Mouse (Mus musculus) left cerebral cortex, adult 11 months (tissue): Measurements from ENCODE around the gene E130309D02Rik.

ENCODE experiments used
- DNase-seq: peaks from one replicate; pipeline ENCODE4 v3.0.0; 2022; ENCODE audit warnings: low spot score

Gene E130309D02Rik

DNA sequence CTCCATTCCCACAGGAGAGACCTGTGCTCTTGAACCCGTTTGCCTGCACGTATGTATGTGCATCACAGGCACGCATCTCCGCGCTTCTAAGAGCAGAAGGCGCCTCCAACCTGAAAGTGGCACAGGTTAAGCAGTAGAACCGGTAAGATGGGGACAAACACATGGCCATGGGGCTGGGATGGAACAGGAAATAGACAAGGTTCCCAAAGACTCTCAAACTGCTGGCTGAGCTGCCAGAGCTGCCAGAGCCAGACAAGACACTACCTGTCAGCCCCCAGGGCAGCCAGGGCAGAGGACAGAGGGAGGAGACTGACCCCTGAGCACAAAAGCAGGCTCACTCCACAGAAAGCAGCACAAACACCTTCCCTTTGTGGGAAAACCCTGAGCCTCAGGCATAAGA, 5.2 kb downstream of the E130309D02Rik start:
- no peak for DNase-seq

GRCm38 (mm10) chr5:143308825-143309224, 6.3 kb downstream of the E130309D02Rik start:
- no peak for DNase-seq

- no peak for DNase-seq
Measured at GRCm38 (mm10) chr5:143304251-143304650, 10.9 kb downstream of the E130309D02Rik start.

- DNase-seq: no peak
Measured at GRCm38 (mm10) chr5:143301296-143301695, 13.9 kb downstream of the E130309D02Rik start.

GRCm38 (mm10) chr5:143299686-143300085, 15.5 kb downstream of the E130309D02Rik start:
- no peak for DNase-seq

GRCm38 (mm10) chr5:143298391-143298790, 16.8 kb downstream of the E130309D02Rik start:
- DNase-seq: no peak

- DNase-seq: no peak
Measured at GRCm38 (mm10) chr5:143297986-143298385, 17.2 kb downstream of the E130309D02Rik start.

- no peak for DNase-seq
Measured at GRCm38 (mm10) chr5:143295330-143295729, 19.8 kb downstream of the E130309D02Rik start.

- DNase-seq: no peak
Measured at GRCm38 (mm10) chr5:143294862-143295261, 20.3 kb downstream of the E130309D02Rik start.

DNA sequence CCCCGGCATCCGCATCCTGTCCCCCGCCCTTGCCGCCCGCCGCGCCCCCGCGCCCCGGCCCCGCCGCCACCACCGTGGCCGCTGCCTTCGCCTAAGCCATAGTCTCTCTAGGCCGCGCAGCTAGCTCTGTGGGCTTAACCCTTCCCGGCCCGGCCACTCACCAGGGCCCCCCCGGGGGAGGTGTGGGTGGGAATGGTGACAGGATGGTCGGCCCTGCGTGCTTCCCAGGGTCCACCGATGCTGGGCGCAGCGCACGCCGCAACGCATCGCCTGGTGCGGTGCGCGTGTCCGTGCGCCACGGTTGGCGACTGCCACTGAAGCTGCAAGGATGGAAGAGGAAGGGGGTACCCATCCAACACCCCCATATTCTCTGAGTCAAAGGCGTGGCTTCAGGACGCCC, 21.8 kb downstream of the E130309D02Rik start, which contains the start of gene Zfp853:
Gene Zfp853 (minus strand): TSS at position 220 of the 400 bp plus-strand sequence.
- no peak for DNase-seq

GRCm38 (mm10) chr5:143292879-143293278, 22.3 kb downstream of the E130309D02Rik start:
- DNase-seq: no peak

GRCm38 (mm10) chr5:143289299-143289698, 25.9 kb downstream of the E130309D02Rik start:
- DNase-seq: no peak

DNA sequence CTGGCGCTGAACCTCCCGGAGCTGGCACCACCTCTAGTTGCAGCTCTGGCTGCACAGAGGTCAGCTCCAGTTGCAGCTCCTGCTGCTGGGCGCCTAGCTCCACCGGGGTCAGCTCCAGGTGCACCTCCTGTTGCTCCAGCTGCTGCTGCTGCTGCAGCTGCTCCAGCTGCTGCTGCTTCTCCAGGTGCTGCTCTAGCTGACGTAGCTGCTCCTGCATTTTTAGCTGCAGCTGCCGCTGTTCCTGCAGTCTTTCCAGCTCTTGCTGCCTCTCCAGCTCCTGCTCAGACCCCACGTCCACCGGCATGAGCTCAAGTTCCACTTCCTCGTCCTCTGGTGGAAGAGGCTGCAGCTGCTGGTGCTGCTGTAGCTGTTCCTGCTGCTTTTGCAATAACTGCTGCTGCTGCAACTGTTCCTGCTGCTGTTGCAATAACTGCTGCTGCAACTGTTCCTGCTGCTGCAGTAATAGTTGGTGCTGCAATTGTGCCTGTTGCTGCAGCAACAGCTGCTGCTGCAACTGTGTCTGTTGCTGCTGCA, 26.7 kb downstream of the E130309D02Rik start:
- DNase-seq: no peak

- no peak for DNase-seq
Measured at GRCm38 (mm10) chr5:143287774-143288328, 27.3 kb downstream of the E130309D02Rik start.

DNA sequence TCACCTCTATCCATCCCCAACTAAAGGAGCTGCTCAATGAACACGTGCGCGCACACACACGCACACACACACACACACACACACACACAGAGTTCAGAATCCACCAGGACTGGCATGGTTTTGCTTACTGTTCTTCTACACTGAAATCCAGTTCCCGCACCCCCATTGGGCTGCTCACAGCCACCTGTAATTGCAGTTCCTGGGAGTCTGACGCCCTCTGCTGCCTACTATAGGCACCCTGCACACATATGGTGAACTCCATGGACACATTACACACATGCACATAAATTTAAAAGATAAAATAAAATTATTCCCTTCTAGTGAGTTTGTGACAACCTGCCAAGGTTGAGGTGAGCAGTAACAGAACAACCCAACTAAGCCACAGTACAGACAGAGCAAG, 30.4 kb downstream of the E130309D02Rik start:
- no peak for DNase-seq

DNA sequence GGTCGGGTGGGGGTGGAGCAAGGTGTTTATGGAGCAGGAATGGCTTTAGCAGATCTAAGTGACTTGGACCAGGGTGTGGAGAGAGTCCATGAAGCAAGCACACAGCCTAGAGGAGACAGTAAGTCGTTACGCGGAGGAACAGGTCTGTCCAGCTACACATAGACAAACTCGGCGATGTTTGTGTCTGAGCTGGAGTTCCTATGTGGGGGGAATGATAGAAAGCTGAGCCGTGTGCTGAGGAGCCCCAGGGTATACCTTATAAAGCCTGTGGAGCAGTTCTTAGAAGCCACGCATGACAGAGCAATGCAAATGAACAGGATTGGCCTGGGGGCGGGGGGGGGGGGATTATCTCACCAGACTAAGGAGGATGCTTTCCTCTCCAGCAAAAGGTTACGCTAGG, 35.9 kb downstream of the E130309D02Rik start:
- no peak for DNase-seq

GRCm38 (mm10) chr5:143275761-143276160, 39.4 kb downstream of the E130309D02Rik start:
- DNase-seq: no peak

- DNase-seq: no peak
Measured at GRCm38 (mm10) chr5:143272540-143273330, 42.4 kb downstream of the E130309D02Rik start.

GRCm38 (mm10) chr5:143272108-143272507, 43.1 kb downstream of the E130309D02Rik start:
- DNase-seq: no peak

- no peak for DNase-seq
Measured at GRCm38 (mm10) chr5:143271642-143272041, 43.5 kb downstream of the E130309D02Rik start.

- DNase-seq: no peak
Measured at GRCm38 (mm10) chr5:143270151-143270519, 45.0 kb downstream of the E130309D02Rik start.

DNA sequence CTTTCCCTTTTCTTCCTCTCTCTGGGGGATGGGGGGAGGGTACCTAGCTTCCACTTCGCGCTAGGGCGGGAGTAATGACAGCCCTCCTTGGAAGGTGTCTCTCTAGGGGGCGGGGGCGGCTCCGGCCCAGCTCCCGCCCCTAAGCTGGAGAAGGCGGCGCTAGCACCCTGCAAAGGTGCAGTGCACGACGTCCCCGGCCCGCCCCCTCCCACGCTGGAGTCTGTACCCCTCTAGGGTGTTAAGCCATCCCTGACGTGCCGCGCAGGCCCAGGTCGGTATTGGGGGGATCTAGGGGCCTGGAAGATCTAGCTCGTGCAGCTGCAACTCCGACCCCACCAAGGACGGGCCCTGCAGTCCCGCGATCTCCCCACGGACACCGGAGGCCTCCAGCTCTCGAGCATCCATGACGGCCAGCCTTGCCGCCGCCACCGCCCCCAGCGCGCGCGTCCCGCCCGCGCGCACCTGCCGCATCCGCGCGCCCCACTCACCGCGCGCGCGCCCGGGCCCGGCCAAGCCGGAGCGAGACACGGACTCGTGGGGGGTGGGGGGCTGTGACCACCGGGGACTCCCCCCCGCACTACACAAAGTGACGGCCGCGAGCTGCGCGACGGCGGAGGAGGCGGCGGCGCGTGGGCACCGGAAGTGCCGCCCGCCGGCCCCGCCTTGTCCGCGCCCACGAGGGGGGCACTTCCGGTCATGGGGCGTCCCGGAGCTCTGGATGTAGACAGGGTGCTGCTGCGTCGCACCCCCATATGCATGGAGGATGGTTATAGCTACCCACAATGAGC, 45.6 kb downstream of the E130309D02Rik start, which contains the start of gene Zfp316:
Gene Zfp316 (minus strand): TSS at position 660 of the 788 bp plus-strand sequence.
- peak; percentile 59 for DNase-seq
